Mouse (Mus musculus) cerebellum, adult 2 months (tissue): ENCODE results near the gene Rab22a. TPM values are rescaled to one million over a fixed set of nuclear protein-coding genes. Genes with fewer than 3 reads are reported as not detected.
"Not testable (repeated sequence)": the region's sequence is repeated elsewhere in the genome, so short reads cannot be mapped to it uniquely, and the experiment has no call there.

Source experiments
- DNase-seq, 2 experiments: peaks; one replicate each; pipeline ENCODE4 v3.0.0; 2021
- H3K27ac ChIP-seq: fragments of 200-500 bp; 2 replicates; pipeline ENCODE4 v1.5.1; 2012; ENCODE audit warnings: low read length, control low read depth, inconsistent platforms; ENCODE audit not compliant: insufficient read depth
- H3K27me3 ChIP-seq: fragments of 200-500 bp; 2 replicates; pipeline ENCODE4 v1.6.1; 2012; ENCODE audit warnings: inconsistent platforms, mild to moderate bottlenecking, low read length, moderate library complexity; ENCODE audit not compliant: control insufficient read depth, insufficient read depth
- H3K4me1 ChIP-seq: fragments of 200-500 bp; 2 replicates; pipeline ENCODE4 v1.6.1; 2011; ENCODE audit warnings: low read length; ENCODE audit not compliant: control insufficient read depth, insufficient read depth
- H3K4me3 ChIP-seq: fragments of 200-500 bp; replicated peaks from 2 replicates; pipeline ENCODE3; 2011; ENCODE audit warnings: mild to moderate bottlenecking, low read depth, low read length, control low read depth; ENCODE audit not compliant: insufficient read depth
- CTCF ChIP-seq: fragments of 200-500 bp; IDR thresholded peaks from 2 replicates; pipeline ENCODE4 v1.5.1; 2011; ENCODE audit warnings: low read depth, mild to moderate bottlenecking, control low read depth, low read length, moderate library complexity, borderline replicate concordance; ENCODE audit not compliant: insufficient read depth
- POLR2A ChIP-seq: fragments of 200-500 bp; IDR thresholded peaks from 2 replicates; pipeline ENCODE4 v1.6.1; 2011; ENCODE audit warnings: low read length, control low read depth, borderline replicate concordance; ENCODE audit not compliant: insufficient read depth
- WGBS: fragments of 180-500 bp; shearing (Covaris S2); methylation state at CpG from one replicate; pipeline ENCODE4 v1.1.7; 2018; 5-methylcytosine and 5-hydroxymethylcytosine counted together
- polyA plus RNA-seq: library from polyadenylated mRNA; depleted of rRNA; stranded (reverse); fragments of >200 nt; gene quantifications from 2 replicates; pipeline ENCODE4 v1.2.3, GENCODE M21; 2012

The Rab22a gene
- polyA plus RNA-seq, 1 experiment: 20.1 TPM

GRCm38 (mm10) chr2:173713241-173713640 is 53.7 kb downstream of the Rab22a start:
- Histone ChIP-seq H3K27me3 (no peaks in the 10 kb centered on the region), H3K4me1 (no peaks in the 10 kb centered on the region), H3K27ac (no peak overlapping the region), H3K4me3 (no peak overlapping the region)
- no peak for DNase-seq
- TF ChIP-seq CTCF (no peak), POLR2A (no peak)
- WGBS: 94% methylated on average over 4 of the region's 4 CpGs

- no peak overlapping the region for H3K4me3 ChIP-seq
- no peak for TF ChIP-seq POLR2A
- no peak for TF ChIP-seq CTCF
- H3K4me1 ChIP-seq: no peaks in the 10 kb centered on the region
- no peaks in the 10 kb centered on the region for H3K27me3 ChIP-seq
- 63% methylated on average over 8 of the region's 8 CpGs for WGBS
- no peak for DNase-seq
- no peak overlapping the region for H3K27ac ChIP-seq
Measured at GRCm38 (mm10) chr2:173714620-173715218, 55.2 kb downstream of the Rab22a start.

- no peak overlapping the region for H3K4me3 ChIP-seq
- TF ChIP-seq CTCF: no peak
- TF ChIP-seq POLR2A: no peak
- WGBS: 35% methylated on average over 5 of the region's 5 CpGs
- H3K4me1 ChIP-seq: no peaks in the 10 kb centered on the region
- no peak for DNase-seq
- H3K27ac ChIP-seq: no peak overlapping the region
- H3K27me3 ChIP-seq: no peaks in the 10 kb centered on the region
Measured at GRCm38 (mm10) chr2:173716966-173717365, 57.4 kb downstream of the Rab22a start.

GRCm38 (mm10) chr2:173719115-173719514 is 59.6 kb downstream of the Rab22a start, which contains the start of gene 1700010B08Rik:
Gene 1700010B08Rik (plus strand): TSS chr2:173719415.
- DNase-seq, H3K4me1 ChIP-seq: not testable (repeated sequence)
- WGBS: 86% methylated on average over 6 of the region's 7 CpGs

GRCm38 (mm10) chr2:173722251-173722857 is 62.8 kb downstream of the Rab22a start:
- WGBS: 80% methylated on average over 11 of the region's 11 CpGs
- no peak for TF ChIP-seq POLR2A

More at GRCm38 (mm10) chr2:173719115-173719514, 59.6 kb downstream of the Rab22a start, which contains the start of gene 1700010B08Rik:
- H3K4me3 ChIP-seq, H3K27ac ChIP-seq, H3K27me3 ChIP-seq: not testable (repeated sequence)

GRCm38 (mm10) chr2:173724382-173724781 is 64.8 kb downstream of the Rab22a start:
- TF ChIP-seq CTCF (no peak), POLR2A (no peak)
- no peak for DNase-seq
- Histone ChIP-seq H3K27ac (no peak overlapping the region), H3K4me3 (no peak overlapping the region), H3K27me3 (no peaks in the 10 kb centered on the region), H3K4me1 (no peaks in the 10 kb centered on the region)
- 23% methylated on average over 14 of the region's 14 CpGs for WGBS

More at GRCm38 (mm10) chr2:173722251-173722857, 62.8 kb downstream of the Rab22a start:
- Histone ChIP-seq H3K27me3 (no peaks in the 10 kb centered on the region), H3K27ac (no peak overlapping the region), H3K4me3 (no peak overlapping the region), H3K4me1 (no peaks in the 10 kb centered on the region)
- DNase-seq: no peak

- no peak for TF ChIP-seq POLR2A
- TF ChIP-seq CTCF: no peak
- no peak for DNase-seq
- no peak overlapping the region for H3K27ac ChIP-seq
- no peaks in the 10 kb centered on the region for H3K4me1 ChIP-seq
- no peaks in the 10 kb centered on the region for H3K27me3 ChIP-seq
- WGBS: 54% methylated on average over 15 of the region's 15 CpGs
- no peak overlapping the region for H3K4me3 ChIP-seq
Measured at GRCm38 (mm10) chr2:173724940-173725807, 65.6 kb downstream of the Rab22a start.

- no peak for DNase-seq
- Histone ChIP-seq H3K4me1 (no peaks in the 10 kb centered on the region), H3K4me3 (no peak overlapping the region), H3K27ac (no peak overlapping the region), H3K27me3 (no peaks in the 10 kb centered on the region)
- WGBS: 90% methylated on average over 4 of the region's 4 CpGs
- TF ChIP-seq POLR2A: no peak
- TF ChIP-seq CTCF: no peak
Measured at GRCm38 (mm10) chr2:173725819-173726218, 66.3 kb downstream of the Rab22a start.
